Mouse (Mus musculus) CH12.LX (cell line): ENCODE results near the gene Pum2. TPM values are rescaled to one million over a fixed set of nuclear protein-coding genes. Genes with fewer than 3 reads are reported as not detected.

Source experiments
- DNase-seq: peaks from one replicate; pipeline ENCODE4 v3.0.0-alpha.2; 2013; ENCODE audit errors: extremely low read depth
- H3K27ac ChIP-seq: 2 replicates; pipeline ENCODE4 v1.5.1; 2012; ENCODE audit warnings: low read depth, mild to moderate bottlenecking, control low read depth, moderate library complexity; ENCODE audit not compliant: insufficient read depth
- H3K27me3 ChIP-seq: replicated peaks from 2 replicates; pipeline ENCODE3; 2012; ENCODE audit warnings: inconsistent platforms
- H3K36me3 ChIP-seq, 2 experiments: replicated peaks in 1 of 2; 2 replicates each; pipeline versions ENCODE3 to v1.6.1; 2012; ENCODE audit warnings: inconsistent platforms in 1 of 2, low read length in 1 of 2, mild to moderate bottlenecking in 1 of 2, mixed read lengths in 1 of 2, moderate library complexity in 1 of 2; ENCODE audit not compliant: control insufficient read depth in 1 of 2, insufficient read depth in 1 of 2
- H3K4me1 ChIP-seq, 2 experiments: 2 replicates each; pipeline ENCODE4 v1.6.1; 2012; ENCODE audit warnings: inconsistent platforms in 1 of 2, moderate library complexity in 1 of 2; ENCODE audit not compliant: insufficient read depth in 2 of 2, control insufficient read depth in 1 of 2
- H3K4me2 ChIP-seq: 2 replicates; pipeline ENCODE4 v1.6.1; 2012; ENCODE audit warnings: low read depth, mild to moderate bottlenecking, control low read depth; ENCODE audit not compliant: poor library complexity, insufficient read depth, severe bottlenecking
- H3K4me3 ChIP-seq, 3 experiments: fragments of 150-350 bp in 1 of 3; sonication (generic) in 1 of 3; replicated peaks in 1 of 3; 2 replicates each; pipeline versions ENCODE3 to v1.5.1; 2011 to 2012; ENCODE audit warnings: low read depth in 2 of 3, low read length in 2 of 3, mild to moderate bottlenecking in 2 of 3, moderate library complexity in 2 of 3, control low read depth in 1 of 3, improper control_type of control experiment in 1 of 3, inconsistent platforms in 1 of 3, mixed read lengths in 1 of 3; ENCODE audit not compliant: poor library complexity in 1 of 3
- H3K79me2 ChIP-seq: replicated peaks from 2 replicates; pipeline ENCODE4 v1.6.1; 2012; ENCODE audit warnings: mild to moderate bottlenecking, moderate library complexity; ENCODE audit not compliant: control insufficient read depth, poor library complexity, insufficient read depth, severe bottlenecking; ENCODE audit errors: extremely low read depth
- H3K9ac ChIP-seq: 2 replicates; pipeline ENCODE4 v1.6.1; 2012; ENCODE audit warnings: low read depth, mild to moderate bottlenecking, control low read depth, moderate library complexity; ENCODE audit not compliant: insufficient read depth
- H3K9me3 ChIP-seq: replicated peaks from 2 replicates; pipeline ENCODE3; 2012; ENCODE audit warnings: low read length, inconsistent platforms, mixed read lengths
- CHD1 ChIP-seq: IDR thresholded peaks from 2 replicates; pipeline ENCODE4 v1.6.1; 2012; ENCODE audit warnings: low read depth, low read length, improper control_type of control experiment, inconsistent platforms
- E2F4 ChIP-seq: IDR thresholded peaks from 2 replicates; pipeline ENCODE4 v1.6.1; 2011; ENCODE audit warnings: low read depth, low read length, improper control_type of control experiment; ENCODE audit not compliant: insufficient replicate concordance
- ELF1 ChIP-seq: IDR thresholded peaks from 2 replicates; pipeline ENCODE4 v1.6.1; 2014; ENCODE audit warnings: low read depth, mild to moderate bottlenecking, inconsistent platforms, low read length, improper control_type of control experiment
- EP300 ChIP-seq: IDR thresholded peaks from 2 replicates; pipeline ENCODE4 v1.6.1; 2011; ENCODE audit warnings: low read length, improper control_type of control experiment
- GABPA ChIP-seq: IDR thresholded peaks from 2 replicates; pipeline ENCODE4 v1.6.1; 2012; ENCODE audit warnings: low read depth, low read length, improper control_type of control experiment, inconsistent platforms; ENCODE audit not compliant: insufficient replicate concordance
- HCFC1 ChIP-seq: IDR thresholded peaks from 2 replicates; pipeline ENCODE4 v1.6.1; 2012; ENCODE audit warnings: low read depth, mild to moderate bottlenecking, inconsistent platforms, low read length, improper control_type of control experiment
- IRF4 ChIP-seq: IDR thresholded peaks from 2 replicates; pipeline ENCODE4 v1.6.1; 2014; ENCODE audit warnings: low read depth, mild to moderate bottlenecking, inconsistent platforms, low read length, improper control_type of control experiment
- KAT2A ChIP-seq: IDR thresholded peaks from 2 replicates; pipeline ENCODE4 v1.6.1; 2012; ENCODE audit warnings: low read length, improper control_type of control experiment, inconsistent platforms; ENCODE audit not compliant: insufficient replicate concordance
- MAFK ChIP-seq: IDR thresholded peaks from 2 replicates; pipeline ENCODE4 v1.6.1; 2011; ENCODE audit warnings: low read length, improper control_type of control experiment; ENCODE audit not compliant: insufficient replicate concordance
- MAX ChIP-seq: IDR thresholded peaks from 2 replicates; pipeline ENCODE4 v1.6.1; 2011; ENCODE audit warnings: low read length, improper control_type of control experiment
- MAZ ChIP-seq: IDR thresholded peaks from 2 replicates; pipeline ENCODE4 v1.6.1; 2012; ENCODE audit warnings: low read depth, mild to moderate bottlenecking, inconsistent platforms, low read length, improper control_type of control experiment, moderate library complexity
- MEF2A ChIP-seq: IDR thresholded peaks from 2 replicates; pipeline ENCODE4 v1.6.1; 2014; ENCODE audit warnings: low read depth, mild to moderate bottlenecking, inconsistent platforms, low read length, improper control_type of control experiment, borderline replicate concordance
- MXI1 ChIP-seq: IDR thresholded peaks from 2 replicates; pipeline ENCODE4 v1.6.1; 2011; ENCODE audit warnings: mild to moderate bottlenecking, low read depth, low read length, improper control_type of control experiment
- NRF1 ChIP-seq: IDR thresholded peaks from 2 replicates; pipeline ENCODE4 v1.6.1; 2014; ENCODE audit warnings: low read depth, mild to moderate bottlenecking, inconsistent platforms, low read length, improper control_type of control experiment, moderate library complexity
- POLR2A ChIP-seq: IDR thresholded peaks from 2 replicates; pipeline ENCODE4 v1.6.1; 2011; ENCODE audit warnings: low read depth, mild to moderate bottlenecking, improper control_type of control experiment, low read length
- POLR2AphosphoS2 ChIP-seq: IDR thresholded peaks from 2 replicates; pipeline ENCODE4 v1.6.1; 2011; ENCODE audit warnings: low read depth, low read length, improper control_type of control experiment
- RCOR1 ChIP-seq: conservative IDR thresholded peaks from 2 replicates; pipeline ENCODE4 v1.6.1; 2012; ENCODE audit warnings: low read depth, mild to moderate bottlenecking, inconsistent platforms, low read length, improper control_type of control experiment
- SMC3 ChIP-seq: IDR thresholded peaks from 2 replicates; pipeline ENCODE4 v1.6.1; 2011; ENCODE audit warnings: low read depth, low read length, improper control_type of control experiment
- TBP ChIP-seq: conservative IDR thresholded peaks from 2 replicates; pipeline ENCODE4 v1.6.1; 2011; ENCODE audit warnings: low read depth, low read length, improper control_type of control experiment
- TCF12 ChIP-seq: IDR thresholded peaks from 2 replicates; pipeline ENCODE4 v1.6.1; 2014; ENCODE audit warnings: low read depth, mild to moderate bottlenecking, inconsistent platforms, low read length, improper control_type of control experiment
- UBTF ChIP-seq: IDR thresholded peaks from 2 replicates; pipeline ENCODE4 v1.6.1; 2012; ENCODE audit warnings: low read depth, mild to moderate bottlenecking, inconsistent platforms, low read length, improper control_type of control experiment, moderate library complexity
- USF1 ChIP-seq: IDR thresholded peaks from 2 replicates; pipeline ENCODE4 v1.6.1; 2014; ENCODE audit warnings: low read depth, mild to moderate bottlenecking, inconsistent platforms, low read length, improper control_type of control experiment
- ZKSCAN1 ChIP-seq: IDR thresholded peaks from 2 replicates; pipeline ENCODE4 v1.6.1; 2012; ENCODE audit warnings: low read depth, inconsistent platforms, low read length, improper control_type of control experiment, borderline replicate concordance
- ZMIZ1 ChIP-seq: IDR thresholded peaks from 2 replicates; pipeline ENCODE4 v1.6.1; 2012; ENCODE audit warnings: low read depth, mild to moderate bottlenecking, inconsistent platforms, low read length, improper control_type of control experiment
- ZNF384 ChIP-seq: IDR thresholded peaks from 2 replicates; pipeline ENCODE4 v1.6.1; 2012; ENCODE audit warnings: low read depth, low read length, improper control_type of control experiment, inconsistent platforms
- dilution Hi-C: fragments of 300-500 bp; cut with MboI; formaldehyde crosslinking; loops from 2 replicates; pipeline ENCODE4 v1.14.3; 2020; ENCODE audit warnings: low sequenced_read_pairs; ENCODE audit not compliant: extremely low pct_unique_long_range_greater_than_20kb, extremely low pct_ligation_motif_present
- in situ Hi-C: fragments of 300-500 bp; cut with MboI; formaldehyde crosslinking; loops from 3 replicates; pipeline ENCODE4 v1.14.3; 2019; ENCODE audit warnings: low sequenced_read_pairs, low pct_ligation_motif_present, low pct_unique_long_range_greater_than_20kb, mixed read lengths
- polyA plus RNA-seq: library from polyadenylated mRNA; unstranded; fragments of >175 nt; gene quantifications from 2 replicates; pipeline ENCODE4 v1.2.1, GENCODE M21; 2012; ENCODE audit warnings: low read depth; ENCODE audit not compliant: insufficient read length
- total RNA-seq, 2 experiments: library from RNA; depleted of rRNA; stranded (reverse); fragments of 300-350 nt in 1 of 2; fragments of >200 nt in 1 of 2; gene quantifications; 2 replicates each; pipeline ENCODE4 v1.2.3; 2012 to 2014

Gene Pum2
- total and polyA plus RNA-seq, 3 experiments: 52.9 to 90.2 (median 62.7) TPM

- TF ChIP-seq ZKSCAN1: no peak
- TF ChIP-seq MAX: no peak
- no peak for TF ChIP-seq E2F4
- no peak for TF ChIP-seq POLR2AphosphoS2
- TF ChIP-seq MAZ: no peak
- no peak for TF ChIP-seq HCFC1
- TF ChIP-seq SMC3: no peak
- no peak for TF ChIP-seq TBP
- no peak for TF ChIP-seq GABPA
- no peak for TF ChIP-seq UBTF
- no peak for TF ChIP-seq POLR2A
- TF ChIP-seq ELF1: no peak
- TF ChIP-seq KAT2A: no peak
- no peak for TF ChIP-seq NRF1
- no peak for TF ChIP-seq CHD1
- TF ChIP-seq MAFK: no peak
- TF ChIP-seq MXI1: no peak
- no peak for TF ChIP-seq ZMIZ1
- no peak for TF ChIP-seq ZNF384
- Histone ChIP-seq H3K4me2 (no peak overlapping the region), H3K9me3 (peaks cover 4% of the 10 kb centered on the region), H3K9ac (no peak overlapping the region), H3K4me1 (peaks cover 0 to 20% of the 10 kb centered on the region in 2 experiments; a peak in 2 of 4 replicates), H3K4me3 (no peak overlapping the region), H3K79me2 (no peaks in the 10 kb centered on the region), H3K27ac (no peak overlapping the region), H3K27me3 (peaks cover 13% of the 10 kb centered on the region), H3K36me3 (no peaks in the 10 kb centered on the region)
- dilution Hi-C loops (no loop called here), in situ Hi-C loops (loop anchor here (10.0 kb wide), 1 partner anchor 239 kb away; no protein-coding TSS in a partner anchor)
- no peak for DNase-seq
Measured at GRCm38 (mm10) chr12:8776206-8776605, 102.3 kb downstream of the Pum2 start.

- no peak overlapping the region for H3K27ac ChIP-seq
- H3K9ac ChIP-seq: no peak overlapping the region
- no peak for TF ChIP-seq E2F4
- TF ChIP-seq MAFK: no peak
- TF ChIP-seq TBP: no peak
- no peak for TF ChIP-seq MAZ
- TF ChIP-seq EP300: no peak
- TF ChIP-seq ZNF384: no peak
- TF ChIP-seq TCF12: no peak
- TF ChIP-seq IRF4: no peak
- no peak for TF ChIP-seq CHD1
- no peak for TF ChIP-seq RCOR1
- no peak for TF ChIP-seq USF1
- no peak for TF ChIP-seq POLR2A
- no peak for TF ChIP-seq MEF2A
- no peak for TF ChIP-seq SMC3
- TF ChIP-seq, all 38 proteins: peak for 0
- peaks cover 13% of the 10 kb centered on the region for H3K27me3 ChIP-seq
- DNase-seq: no peak
- no peaks in the 10 kb centered on the region for H3K79me2 ChIP-seq
- no peak overlapping the region for H3K4me3 ChIP-seq
- no peaks in the 10 kb centered on the region for H3K36me3 ChIP-seq
- in situ Hi-C loops (loop anchor here (10.0 kb wide), 1 partner anchor 238 kb away; no protein-coding TSS in a partner anchor), dilution Hi-C loops (no loop called here)
- H3K4me2 ChIP-seq: no peak overlapping the region
- H3K4me1 ChIP-seq: peaks cover 0 to 25% of the 10 kb centered on the region in 2 experiments; a peak in 2 of 4 replicates
- H3K9me3 ChIP-seq: no peaks in the 10 kb centered on the region
Measured at GRCm38 (mm10) chr12:8776741-8777140, 102.8 kb downstream of the Pum2 start.
